Mouse (Mus musculus) mouse embryonic stem cell (cell line): ENCODE measurements around the gene Fmn2.

ENCODE experiments used
- in situ Hi-C, 2 experiments: fragments of 300-500 bp; cut with MboI; formaldehyde crosslinking; loops; 1 replicate in 1 of 2; 3 replicates in 1 of 2; pipeline ENCODE4 v1.14.3; 2019 to 2020; ENCODE audit warnings: low sequenced_read_pairs in 2 of 2, low pct_unique_long_range_greater_than_20kb in 1 of 2, mixed read lengths in 1 of 2; ENCODE audit not compliant: unreplicated experiment in 1 of 2

The Fmn2 gene

DNA sequence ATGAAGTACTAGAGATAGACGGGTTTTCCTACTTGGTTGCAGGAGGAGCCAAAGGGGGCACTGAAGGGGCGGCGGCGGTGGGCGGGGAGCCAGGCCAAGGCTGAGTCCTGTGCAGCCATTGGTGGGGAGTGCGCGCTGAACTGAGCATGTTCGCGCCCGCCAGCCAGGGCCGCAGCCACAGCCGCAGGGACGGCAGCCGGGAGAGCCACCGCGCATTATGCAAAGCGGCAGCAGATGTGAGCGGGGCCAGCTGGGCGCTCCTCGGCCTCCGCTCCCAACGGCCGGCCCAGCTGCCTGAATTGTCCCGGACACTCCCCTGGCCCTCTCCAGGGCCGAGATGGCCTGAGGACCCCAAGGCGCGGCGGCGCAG is at the start of gene Fmn2:
Gene Fmn2 (plus strand): TSS at position 165 of the 370 bp plus-strand sequence.
- in situ Hi-C loops, result no loop called here

DNA sequence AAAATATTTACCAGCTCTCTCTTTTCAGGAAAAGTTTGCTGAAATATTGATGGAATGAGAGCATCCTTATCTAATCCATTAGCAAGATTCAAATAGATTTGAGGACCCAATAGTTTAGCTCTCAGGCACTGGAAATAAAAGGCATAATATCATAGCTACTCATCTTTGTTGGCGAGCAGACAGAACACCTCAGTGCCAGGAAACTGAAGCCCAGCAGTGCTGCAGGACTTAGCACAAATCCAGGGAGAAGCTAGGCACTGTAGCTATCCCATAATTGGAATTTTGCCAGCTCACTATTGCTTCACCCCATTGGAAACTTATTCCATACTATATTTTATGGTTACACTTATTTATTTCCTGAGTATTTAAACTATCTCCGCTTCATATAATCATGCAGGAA is 46.5 kb upstream of the Fmn2 start:
- in situ Hi-C loops, result loop anchor here in 1 of 2 experiments (25.0 kb wide), 1 partner anchor 293 kb away; the partner anchor contains the start of genes Olfr420 and Spta1

DNA sequence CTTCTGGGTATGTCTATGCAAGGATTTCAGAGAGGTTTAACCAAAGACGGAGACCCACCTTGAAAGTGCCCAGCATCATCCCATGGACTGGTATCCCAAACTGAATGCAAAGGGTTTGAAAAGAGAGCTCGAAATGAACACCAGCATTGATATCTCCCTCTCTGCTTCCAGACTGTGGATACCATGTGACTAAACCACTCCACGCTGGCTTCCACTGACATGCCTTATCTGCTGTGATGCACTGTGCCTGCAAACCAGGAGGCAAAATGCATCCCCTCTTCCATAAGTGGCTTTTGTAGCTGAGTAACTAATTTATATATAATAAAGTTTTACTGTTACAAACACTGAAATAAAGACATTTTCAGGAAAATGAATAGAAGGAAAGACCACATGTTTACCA is 36.2 kb upstream of the Fmn2 start:
- in situ Hi-C loops, result loop anchor here in 1 of 2 experiments (25.0 kb wide), 1 partner anchor 303 kb away; the partner anchor contains the start of genes Olfr420 and Spta1

DNA sequence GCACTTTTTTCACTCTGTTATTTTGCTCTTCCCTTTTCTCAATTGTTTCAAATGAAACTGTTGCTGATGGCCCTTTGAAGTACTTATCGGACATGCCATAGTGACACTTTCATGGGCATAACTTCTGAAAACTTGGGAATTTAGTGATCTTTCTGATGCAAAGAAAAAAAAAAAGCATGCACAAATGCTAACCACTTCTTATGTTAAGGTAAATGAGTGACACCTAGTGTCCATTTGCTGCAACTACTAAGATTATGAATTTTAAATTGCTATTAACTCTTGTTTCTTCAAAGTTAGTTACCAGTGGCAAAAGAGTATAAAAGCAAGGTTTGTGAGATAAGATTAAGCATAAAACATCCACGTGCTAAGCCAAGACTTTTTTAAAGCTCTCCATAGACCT is 35.4 kb upstream of the Fmn2 start:
- in situ Hi-C loops, result loop anchor here in 1 of 2 experiments (25.0 kb wide), 1 partner anchor 304 kb away; the partner anchor contains the start of genes Olfr420 and Spta1

DNA sequence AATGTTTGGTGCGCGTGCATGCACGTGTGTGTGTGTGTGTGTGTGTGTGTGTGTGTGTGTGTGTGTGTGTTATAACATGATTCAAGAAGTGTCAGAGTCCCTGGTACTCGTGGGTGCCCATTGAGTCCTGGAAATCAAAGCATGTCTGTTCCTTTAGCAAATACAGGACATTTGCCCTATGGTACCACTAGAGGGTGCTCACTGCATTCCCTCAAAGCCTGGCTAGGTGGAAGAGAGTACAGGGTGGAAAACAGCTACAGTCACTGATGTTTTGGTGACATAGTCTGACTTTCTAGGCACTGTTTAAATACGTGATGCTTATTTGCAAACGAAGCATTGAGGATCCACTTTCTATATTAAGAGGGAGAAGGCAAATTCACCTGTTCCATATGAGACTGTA is 31.9 kb upstream of the Fmn2 start:
- in situ Hi-C loops, result loop anchor here (5.0 to 25.0 kb wide), 3 partner anchors 83 to 307 kb away; partner anchors contain the start of genes Olfr420 (in 1 of the 2) and Spta1 (in 1 of the 2)

GRCm38 (mm10) chr1:174482567-174482966 is 19.1 kb upstream of the Fmn2 start:
- in situ Hi-C loops, result no loop called here

GRCm38 (mm10) chr1:174500064-174500463 is 1.6 kb upstream of the Fmn2 start:
- in situ Hi-C loops, result no loop called here

DNA sequence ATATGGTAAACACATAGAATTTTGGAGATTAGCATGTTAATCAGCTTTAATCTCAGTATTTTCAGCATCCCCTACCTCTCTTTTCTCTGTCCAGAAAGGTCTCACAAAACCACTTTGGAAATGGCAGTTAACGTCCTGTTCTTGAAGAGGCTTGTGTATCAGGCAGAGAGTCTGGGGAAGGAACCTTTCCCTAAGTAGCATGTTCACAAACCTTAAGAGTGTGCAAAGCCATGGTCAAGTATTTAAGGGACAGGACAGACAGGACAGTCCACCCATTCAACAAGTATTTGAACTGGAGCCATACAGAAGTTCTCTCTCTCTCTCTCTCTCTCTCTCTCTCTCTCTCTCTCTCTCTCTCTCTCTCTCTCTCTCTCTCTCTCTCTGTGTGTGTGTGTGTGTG is 614 bp upstream of the Fmn2 start:
- in situ Hi-C loops, result no loop called here

GRCm38 (mm10) chr1:174502031-174502845 is 613 bp downstream of the Fmn2 start:
- in situ Hi-C loops, result no loop called here

DNA sequence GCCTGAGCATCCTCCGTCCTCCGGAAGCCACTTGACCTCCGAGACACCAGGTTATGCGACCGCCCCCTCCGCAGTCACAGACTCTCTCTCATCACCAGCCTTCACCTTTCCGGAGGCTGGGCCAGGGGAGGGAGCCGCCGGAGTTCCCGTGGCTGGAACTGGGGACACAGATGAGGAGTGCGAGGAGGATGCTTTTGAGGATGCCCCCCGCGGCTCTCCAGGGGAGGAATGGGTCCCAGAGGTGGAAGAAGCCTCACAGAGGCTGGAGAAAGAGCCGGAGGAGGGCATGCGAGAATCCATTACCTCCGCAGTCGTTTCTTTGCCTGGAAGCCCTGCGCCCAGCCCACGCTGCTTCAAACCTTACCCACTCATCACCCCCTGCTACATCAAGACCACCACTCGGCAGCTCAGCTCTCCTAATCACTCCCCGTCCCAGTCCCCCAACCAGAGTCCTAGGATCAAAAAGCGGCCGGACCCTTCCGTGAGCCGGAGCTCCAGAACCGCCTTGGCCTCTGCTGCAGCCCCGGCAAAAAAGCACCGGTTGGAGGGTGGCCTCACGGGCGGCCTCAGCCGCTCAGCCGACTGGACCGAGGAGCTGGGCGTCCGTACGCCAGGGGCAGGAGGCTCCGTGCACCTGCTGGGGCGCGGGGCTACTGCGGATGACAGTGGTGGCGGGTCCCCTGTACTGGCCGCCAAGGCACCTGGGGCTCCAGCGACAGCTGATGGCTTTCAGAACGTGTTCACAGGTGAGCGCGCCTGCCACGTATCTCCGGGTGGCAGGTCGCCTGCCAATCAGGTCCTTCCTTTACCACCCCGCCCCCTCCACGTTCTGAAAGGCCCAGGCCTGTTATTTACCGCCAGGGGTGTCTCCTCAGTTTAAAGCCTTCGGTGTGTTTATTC is 1.5 kb downstream of the Fmn2 start:
- in situ Hi-C loops, result no loop called here

GRCm38 (mm10) chr1:174508571-174509110 is 7.0 kb downstream of the Fmn2 start:
- in situ Hi-C loops, result no loop called here

- in situ Hi-C loops, result no loop called here
Measured at GRCm38 (mm10) chr1:174513419-174513818, 11.8 kb downstream of the Fmn2 start.

- in situ Hi-C loops, result no loop called here
Measured at GRCm38 (mm10) chr1:174521976-174522770, 20.5 kb downstream of the Fmn2 start.

GRCm38 (mm10) chr1:174522809-174523511 is 21.3 kb downstream of the Fmn2 start:
- in situ Hi-C loops, result no loop called here

GRCm38 (mm10) chr1:174523512-174523828 is 21.8 kb downstream of the Fmn2 start:
- in situ Hi-C loops, result no loop called here

GRCm38 (mm10) chr1:174536742-174537453 is 35.3 kb downstream of the Fmn2 start:
- in situ Hi-C loops, result no loop called here

GRCm38 (mm10) chr1:174537491-174537890 is 35.9 kb downstream of the Fmn2 start:
- in situ Hi-C loops, result no loop called here
